Mouse (Mus musculus) heart, embryonic 13.5 days (tissue): ENCODE results near the gene Ccdc120. TPM values are rescaled to one million over a fixed set of nuclear protein-coding genes. Genes with fewer than 3 reads are reported as not detected.

ENCODE experiments used
- ATAC-seq: fragments of 200-750 bp; cut with Nextera tagmentation; 2 replicates; pipeline ENCODE4 v1.8.0; 2017; ENCODE audit warnings: moderate TSS enrichment; ENCODE audit not compliant: insufficient number of reproducible peaks, low FRiP score, low TSS enrichment; ENCODE audit errors: extremely low read depth
- H3K27ac ChIP-seq: fragments of 300-500 bp; sonication (generic); replicated peaks from 2 replicates; pipeline ENCODE4 v1.5.1; 2015; ENCODE audit warnings: moderate library complexity, mild to moderate bottlenecking, inconsistent platforms
- H3K27me3 ChIP-seq: fragments of 300-500 bp; sonication (generic); replicated peaks from 2 replicates; pipeline ENCODE4 v1.6.1; 2015; ENCODE audit warnings: mild to moderate bottlenecking, inconsistent platforms
- H3K36me3 ChIP-seq: fragments of 300-500 bp; sonication (generic); 2 replicates; pipeline ENCODE4 v1.6.1; 2015; ENCODE audit warnings: mild to moderate bottlenecking, inconsistent platforms
- H3K4me1 ChIP-seq: fragments of 300-500 bp; sonication (generic); 2 replicates; pipeline ENCODE4 v1.6.1; 2015; ENCODE audit warnings: inconsistent platforms
- H3K4me2 ChIP-seq: fragments of 300-500 bp; sonication (generic); 2 replicates; pipeline ENCODE4 v1.6.1; 2015; ENCODE audit warnings: inconsistent platforms, mild to moderate bottlenecking, moderate library complexity
- H3K4me3 ChIP-seq: fragments of 300-500 bp; sonication (generic); 2 replicates; pipeline ENCODE4 v1.5.1; 2015; ENCODE audit warnings: moderate library complexity, mild to moderate bottlenecking, inconsistent platforms
- H3K9ac ChIP-seq: fragments of 300-500 bp; sonication (generic); 2 replicates; pipeline ENCODE4 v1.6.1; 2015; ENCODE audit warnings: inconsistent platforms, mild to moderate bottlenecking, moderate library complexity
- H3K9me3 ChIP-seq: fragments of 300-500 bp; sonication (generic); 2 replicates; pipeline ENCODE4 v1.6.1; 2016; ENCODE audit warnings: inconsistent platforms
- WGBS: fragments of 180-500 bp; shearing (Covaris S2); methylation state at CpG from one replicate; pipeline ENCODE4 v1.1.7; 2015; ENCODE audit warnings: mixed read lengths; 5-methylcytosine and 5-hydroxymethylcytosine counted together
- polyA plus RNA-seq: library from polyadenylated mRNA; unstranded; fragments of >200 nt; fragmentation: Nextera tagmentation; extraction: Ambion mirVana; gene quantifications from 2 replicates; pipeline ENCODE4 v1.2.1, GENCODE M21; 2015

Ccdc120 gene
- polyA plus RNA-seq, 1 experiment from 2014 or later: 6.1 TPM

- no peaks in the 10 kb centered on the region for H3K36me3 ChIP-seq
- ATAC-seq: no peak
- 0 out of 2 replicates have a peak, but pooled peaks cover under 1% of the 10 kb centered on the region for H3K4me1 ChIP-seq
- no peak overlapping the region for H3K9ac ChIP-seq
- H3K4me3 ChIP-seq: no peak overlapping the region
- no peaks in the 10 kb centered on the region for H3K27me3 ChIP-seq
- H3K27ac ChIP-seq: no peak overlapping the region
- WGBS: 83% methylated on average over 8 of the region's 8 CpGs
- H3K9me3 ChIP-seq: no peaks in the 10 kb centered on the region
- H3K4me2 ChIP-seq: no peak overlapping the region
These were observed 5.3 kb downstream of the Ccdc120 start for GRCm38 (mm10) chrX:7745429-7745828.

GRCm38 (mm10) chrX:7744940-7745339, 5.8 kb downstream of the Ccdc120 start:
- no peaks in the 10 kb centered on the region for H3K27me3 ChIP-seq
- no peak for ATAC-seq
- H3K9me3 ChIP-seq: no peaks in the 10 kb centered on the region
- H3K36me3 ChIP-seq: no peaks in the 10 kb centered on the region
- H3K27ac ChIP-seq: no peak overlapping the region
- WGBS: 48% methylated on average over 1 of the region's 1 CpGs
- H3K4me1 ChIP-seq: peaks cover 5% of the 10 kb centered on the region; the same call in 1 of the 2 replicates
- no peak overlapping the region for H3K4me2 ChIP-seq
- H3K9ac ChIP-seq: no peak overlapping the region
- no peak overlapping the region for H3K4me3 ChIP-seq

GRCm38 (mm10) chrX:7743470-7743869, 7.2 kb downstream of the Ccdc120 start:
- Histone ChIP-seq H3K9me3 (no peaks in the 10 kb centered on the region), H3K27ac (no peak overlapping the region), H3K27me3 (no peaks in the 10 kb centered on the region), H3K9ac (no peak overlapping the region), H3K4me2 (no peak overlapping the region), H3K4me1 (peaks cover 5% of the 10 kb centered on the region; the same call in 1 of the 2 replicates), H3K36me3 (no peaks in the 10 kb centered on the region), H3K4me3 (no peak overlapping the region)
- no peak for ATAC-seq
- whole genome bisulfite sequencing: 52% methylated on average over 5 of the region's 5 CpGs

GRCm38 (mm10) chrX:7741103-7741502, 9.6 kb downstream of the Ccdc120 start:
- Histone ChIP-seq H3K27me3 (no peaks in the 10 kb centered on the region), H3K27ac (no peak overlapping the region), H3K4me2 (no peak overlapping the region), H3K9ac (no peak overlapping the region), H3K36me3 (no peaks in the 10 kb centered on the region), H3K4me1 (peaks cover 5% of the 10 kb centered on the region; the same call in 1 of the 2 replicates), H3K4me3 (no peak overlapping the region), H3K9me3 (no peaks in the 10 kb centered on the region)
- no peak for ATAC-seq
- WGBS: 58% methylated on average over 5 of the region's 5 CpGs

GRCm38 (mm10) chrX:7740082-7740819, 10.5 kb downstream of the Ccdc120 start:
- no peak for ATAC-seq
- no peaks in the 10 kb centered on the region for H3K9me3 ChIP-seq
- H3K4me1 ChIP-seq: peaks cover 5% of the 10 kb centered on the region; the same call in 1 of the 2 replicates
- no peak overlapping the region for H3K27ac ChIP-seq
- 43% methylated on average over 10 of the region's 10 CpGs for WGBS
- H3K36me3 ChIP-seq: no peaks in the 10 kb centered on the region
- no peak overlapping the region for H3K4me2 ChIP-seq
- H3K4me3 ChIP-seq: no peak overlapping the region
- H3K27me3 ChIP-seq: no peaks in the 10 kb centered on the region
- no peak overlapping the region for H3K9ac ChIP-seq

- ATAC-seq: no peak
- Histone ChIP-seq H3K27me3 (0 out of 2 replicates have a peak, but pooled peaks cover 3% of the 10 kb centered on the region), H3K4me1 (peaks cover 5% of the 10 kb centered on the region; the same call in 1 of the 2 replicates), H3K4me3 (no peak overlapping the region), H3K9ac (no peak overlapping the region), H3K4me2 (no peak overlapping the region), H3K27ac (no peak overlapping the region), H3K9me3 (no peaks in the 10 kb centered on the region), H3K36me3 (no peaks in the 10 kb centered on the region)
- 67% methylated on average over 14 of the region's 14 CpGs for WGBS
These were observed 11.2 kb downstream of the Ccdc120 start for GRCm38 (mm10) chrX:7739336-7740081.

GRCm38 (mm10) chrX:7733571-7734156, 17.0 kb downstream of the Ccdc120 start:
- peaks cover 5% of the 10 kb centered on the region; the same call in 1 of the 2 replicates for H3K4me1 ChIP-seq
- 25% methylated on average over 26 of the region's 26 CpGs for WGBS
- 0 out of 2 replicates have a peak, but pooled peaks cover 3% of the 10 kb centered on the region for H3K27me3 ChIP-seq
- H3K36me3 ChIP-seq: no peaks in the 10 kb centered on the region
- no peak overlapping the region for H3K27ac ChIP-seq
- no peaks in the 10 kb centered on the region for H3K9me3 ChIP-seq
- H3K9ac ChIP-seq: peak overlapping the region; percentile 58; the same call in 1 of the 2 replicates
- no peak overlapping the region for H3K4me3 ChIP-seq
- no peak for ATAC-seq
- H3K4me2 ChIP-seq: peak overlapping the region; percentile 35

- Histone ChIP-seq H3K9ac (peak overlapping the region; percentile 78), H3K4me1 (peaks cover 9% of the 10 kb centered on the region; the same call in 1 of the 2 replicates), H3K4me2 (peak overlapping the region; percentile 69), H3K4me3 (peak overlapping the region; percentile 58), H3K9me3 (no peaks in the 10 kb centered on the region), H3K27me3 (no peaks in the 10 kb centered on the region), H3K27ac (no peak overlapping the region), H3K36me3 (peaks cover 27% of the 10 kb centered on the region)
- 29% methylated on average over 4 of the region's 4 CpGs for WGBS
- no peak for ATAC-seq
These were observed 21.8 kb downstream of the Ccdc120 start for GRCm38 (mm10) chrX:7728922-7729265.

GRCm38 (mm10) chrX:7728215-7728921, 22.3 kb downstream of the Ccdc120 start, which contains the start of gene Praf2:
Praf2 (plus strand) TSS chrX:7728439.
- peaks cover 30% of the 10 kb centered on the region for H3K36me3 ChIP-seq
- H3K4me2 ChIP-seq: peak within 1 kb of the TSS; percentile 69
- H3K9me3 ChIP-seq: no peaks in the 10 kb centered on the region
- H3K4me1 ChIP-seq: peaks cover 9% of the 10 kb centered on the region; the same call in 1 of the 2 replicates
- ATAC-seq: peak; percentile 71
- no peaks in the 10 kb centered on the region for H3K27me3 ChIP-seq
- peak within 1 kb of the TSS; percentile 78 for H3K9ac ChIP-seq
- H3K4me3 ChIP-seq: peak within 1 kb of the TSS; percentile 58
- WGBS: 17% methylated on average over 42 of the region's 42 CpGs
- H3K27ac ChIP-seq: peak within 1 kb of the TSS; percentile 54

- Histone ChIP-seq H3K27ac (no peak overlapping the region), H3K36me3 (peaks cover 30% of the 10 kb centered on the region), H3K27me3 (no peaks in the 10 kb centered on the region), H3K9ac (no peak overlapping the region), H3K4me1 (peaks cover 15% of the 10 kb centered on the region), H3K4me2 (no peak overlapping the region), H3K4me3 (no peak overlapping the region), H3K9me3 (no peaks in the 10 kb centered on the region)
- WGBS: 86% methylated on average over 13 of the region's 13 CpGs
- no peak for ATAC-seq
These were observed 23.5 kb downstream of the Ccdc120 start for GRCm38 (mm10) chrX:7727176-7727575.

- Histone ChIP-seq H3K9me3 (no peaks in the 10 kb centered on the region), H3K9ac (no peak overlapping the region), H3K4me3 (no peak overlapping the region), H3K4me1 (peaks cover 15% of the 10 kb centered on the region), H3K27me3 (no peaks in the 10 kb centered on the region), H3K36me3 (peaks cover 30% of the 10 kb centered on the region), H3K4me2 (no peak overlapping the region), H3K27ac (no peak overlapping the region)
- ATAC-seq: no peak
- 85% methylated on average over 12 of the region's 12 CpGs for WGBS
These were observed 24.9 kb downstream of the Ccdc120 start for GRCm38 (mm10) chrX:7725841-7726240.
